11 mouse cellular contexts compared by ENCODE assay signal in the genomic region with DNA sequence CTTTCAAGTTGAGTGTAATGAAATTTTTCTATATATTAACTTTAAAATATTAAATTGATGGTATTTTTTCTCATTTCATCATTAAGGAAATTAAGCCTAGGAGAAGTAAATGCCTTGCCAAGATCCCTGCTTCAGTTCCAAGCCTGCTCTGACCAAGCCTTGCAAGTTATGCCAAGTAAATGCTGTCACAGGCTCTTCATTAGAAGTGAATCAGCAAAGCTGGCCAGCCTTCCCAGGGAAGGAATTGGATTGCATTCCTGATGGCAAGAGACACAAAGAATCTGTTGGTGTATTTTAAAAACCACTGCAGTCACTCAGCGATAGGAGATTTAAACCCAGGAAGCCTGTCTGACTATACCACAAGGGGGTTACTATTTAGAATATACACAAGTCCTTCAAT. TPM values are rescaled to one million over a fixed set of nuclear protein-coding genes. Genes with fewer than 3 reads are reported as not detected.
A peak's percentile ranks its signal among the peaks of the same experiment; 100 is the strongest.
DNase-seq lines count a peak whose midpoint lies in the region; ATAC-seq and TF ChIP-seq lines count a peak whose summit lies in the region.
"Had no signal": no experiment of that assay in that cellular context is flagged by ENCODE, and none has a peak within 500 bp of the region (broad histone marks: within the 10 kb centered on the region; RNA-seq: fewer than 3 reads in every experiment).

No protein-coding gene starts in this region.

- H3K9ac ChIP-seq in forebrain, postnatal 0 days: no peak overlapping the region
- no peak overlapping the region for H3K9ac ChIP-seq in kidney, embryonic 15.5 days
- H3K9ac ChIP-seq: embryonic facial prominence, embryonic 13.5 days had no signal

- intact Hi-C loops in left cerebral cortex, postnatal 25 days (cut with DNase I): no loop called here
- intact Hi-C loops in left cerebral cortex, postnatal 36 days (cut with DNase I): no loop called here

- no peak for ATAC-seq in forebrain, postnatal 0 days
- no peak for ATAC-seq in activated CD4-positive, CD25-positive, alpha-beta regulatory T cell, adult 4 months
- ATAC-seq in kidney, embryonic 15.5 days (replicated peaks; ENCODE audit: low FRiP score): no peak
- ATAC-seq: intestine, postnatal 0 days had no signal

- no peaks in the 10 kb centered on the region for H3K27me3 ChIP-seq in forebrain, postnatal 0 days (ENCODE audit: insufficient read depth, low read length)
- H3K27me3 ChIP-seq in kidney, embryonic 15.5 days: no peaks in the 10 kb centered on the region
- H3K27me3 ChIP-seq: embryonic facial prominence, embryonic 13.5 days had no signal

- no peak overlapping the region for H3K4me2 ChIP-seq in forebrain, postnatal 0 days (ENCODE audit: low read depth)
- H3K4me2 ChIP-seq in kidney, embryonic 15.5 days: no peak overlapping the region
- H3K4me2 ChIP-seq: embryonic facial prominence, embryonic 13.5 days had no signal

- no peak overlapping the region for H3K27ac ChIP-seq in forebrain, postnatal 0 days (ENCODE audit: low read depth, low read length)
- H3K27ac ChIP-seq in kidney, embryonic 15.5 days: no peak overlapping the region
- H3K27ac ChIP-seq: embryonic facial prominence, embryonic 13.5 days; macrophage had no signal

- H3K9me3 ChIP-seq in forebrain, postnatal 0 days (ENCODE audit: low read length): no peaks in the 10 kb centered on the region
- H3K9me3 ChIP-seq in kidney, embryonic 15.5 days (replicated peaks): no peaks in the 10 kb centered on the region
- H3K9me3 ChIP-seq: embryonic facial prominence, embryonic 13.5 days had no signal

- H3K4me1 ChIP-seq in forebrain, postnatal 0 days (ENCODE audit: insufficient read depth): no peaks in the 10 kb centered on the region
- H3K4me1 ChIP-seq in kidney, embryonic 15.5 days: no peaks in the 10 kb centered on the region
- H3K4me1 ChIP-seq: embryonic facial prominence, embryonic 13.5 days had no signal

- H3K4me3 ChIP-seq in forebrain, postnatal 0 days (ENCODE audit: low read depth, low read length): no peak overlapping the region
- no peak overlapping the region for H3K4me3 ChIP-seq in kidney, embryonic 15.5 days (replicated peaks)
- H3K4me3 ChIP-seq: embryonic facial prominence, embryonic 13.5 days had no signal

- TF ChIP-seq CTCF in forebrain, postnatal 0 days (IDR thresholded peaks at IDR 0.05; ENCODE audit: low read depth): no peak

- 29% methylated on average over 1 of the region's 1 CpGs for WGBS in forebrain, postnatal 0 days
- 87% methylated on average over 1 of the region's 1 CpGs for WGBS in kidney, embryonic 15.5 days

- DNase-seq in left cerebral cortex, postnatal 25 days (ENCODE audit: low spot score in 2 of 2): peak; percentile 17 to 43
- DNase-seq in left cerebral cortex, postnatal 36 days (ENCODE audit: low spot score in 2 of 2): no peak
- DNase-seq in adrenal gland, postnatal 14 days: peak; percentile 61
- peak; percentile 60 for DNase-seq in forebrain, postnatal 0 days
- DNase-seq in layer of hippocampus, postnatal 36 days: peak; percentile 7 to 24
- DNase-seq in embryo, embryonic 9.5 days (ENCODE audit: extremely low spot score): no peak

- no peaks in the 10 kb centered on the region for H3K36me3 ChIP-seq in forebrain, postnatal 0 days (ENCODE audit: insufficient read depth)
- no peaks in the 10 kb centered on the region for H3K36me3 ChIP-seq in kidney, embryonic 15.5 days
- H3K36me3 ChIP-seq: embryonic facial prominence, embryonic 13.5 days had no signal

RNA-seq across cellular contexts. Expression of gene Pja2, which starts 32.0 kb away (rescaled TPM):
- total RNA-seq in left cerebral cortex, postnatal 25 days (2021): 100 to 1,000 TPM; 434 to 438 TPM
- total RNA-seq in left cerebral cortex, postnatal 36 days (2021): 100 to 1,000 TPM; 411 to 432 TPM
- total RNA-seq in adrenal gland, postnatal 14 days (2021): 67.4 and 70.9 TPM in 2 replicates
- total RNA-seq in forebrain, postnatal 0 days (2014; rRNA removed): 167 and 205 TPM in 2 replicates
- 145 and 195 TPM in 2 replicates for polyA plus RNA-seq in forebrain, postnatal 0 days (2015; fragmentation: Nextera tagmentation; extraction: Ambion mirVana)
- total RNA-seq in layer of hippocampus, postnatal 36 days (2021): 100 to 1,000 TPM; 442 to 480 TPM
- polyA plus RNA-seq in activated CD4-positive, CD25-positive, alpha-beta regulatory T cell, adult 4 months (2017; shearing (Covaris generic)): 10 to 100 TPM; 23.8 to 27.9 TPM
- polyA plus RNA-seq in kidney, embryonic 15.5 days (2015; fragmentation: Nextera tagmentation; extraction: Ambion mirVana): 65.1 and 66.1 TPM in 2 replicates

Comparison
In these comparisons a context has a peak if more than half of its experiments do, and no peak if none do; other contexts are left out.
1. DNase-seq: peak in left cerebral cortex, postnatal 25 days (2 of 2), adrenal gland, postnatal 14 days (single experiment), forebrain, postnatal 0 days (single experiment) and layer of hippocampus, postnatal 36 days (2 of 2); none in left cerebral cortex, postnatal 36 days (0 of 2) and embryo, embryonic 9.5 days (single experiment).